Mouse (Mus musculus): ENCODE measurements around the gene Exoc3. TPM values are rescaled to one million over a fixed set of nuclear protein-coding genes. Genes with fewer than 3 reads are reported as not detected.

Gene Exoc3
- polyA plus RNA-seq, 1 experiment: 45.6 TPM

DNA sequence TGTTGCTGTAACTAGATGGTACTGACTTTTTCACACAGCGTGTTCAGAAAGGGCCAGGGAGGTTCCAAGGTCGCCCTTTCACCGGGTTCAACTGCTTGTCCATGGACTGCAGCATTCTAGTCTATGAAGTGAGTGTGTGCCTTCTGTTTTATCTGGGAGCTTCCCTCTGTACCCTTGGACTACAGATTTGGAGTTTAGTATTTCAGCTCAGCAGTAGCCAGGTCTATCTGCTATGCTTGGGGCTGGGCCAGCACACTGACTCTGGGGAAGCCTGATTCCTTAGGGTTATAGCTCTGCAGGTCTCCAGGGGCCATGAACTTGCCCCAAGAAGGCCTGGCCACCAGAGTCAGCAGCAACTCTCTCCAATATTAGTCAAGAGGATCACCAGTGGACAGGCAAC, 85.9 kb downstream of the Exoc3 start:
- Histone ChIP-seq H3K4me3 (ENCODE audit: control insufficient read depth, insufficient read depth, low read length) (no peak overlapping the region), H3K27ac (ENCODE audit: control insufficient read depth, insufficient read depth, low read length) (no peak overlapping the region), H3K36me3 (ENCODE audit: control insufficient read depth, insufficient read depth, low read length) (no peaks in the 10 kb centered on the region), H3K27me3 (ENCODE audit: control insufficient read depth, insufficient read depth, low read length) (peaks cover 5% of the 10 kb centered on the region; the same call in 1 of the 2 replicates), H3K4me1 (replicated peaks; ENCODE audit: control insufficient read depth, insufficient read depth, low read length) (no peaks in the 10 kb centered on the region)
- 84% methylated on average over 3 of the region's 3 CpGs for WGBS
- no peak for DNase-seq
- TF ChIP-seq CTCF (IDR thresholded peaks at IDR 0.05; ENCODE audit: borderline replicate concordance, control insufficient read depth, extremely low read depth, insufficient read depth, low read length, poor library complexity) (no peak), POLR2A (IDR thresholded peaks at IDR 0.05; ENCODE audit: control insufficient read depth, extremely low read depth, insufficient read depth, low read length, poor library complexity) (no peak)

DNA sequence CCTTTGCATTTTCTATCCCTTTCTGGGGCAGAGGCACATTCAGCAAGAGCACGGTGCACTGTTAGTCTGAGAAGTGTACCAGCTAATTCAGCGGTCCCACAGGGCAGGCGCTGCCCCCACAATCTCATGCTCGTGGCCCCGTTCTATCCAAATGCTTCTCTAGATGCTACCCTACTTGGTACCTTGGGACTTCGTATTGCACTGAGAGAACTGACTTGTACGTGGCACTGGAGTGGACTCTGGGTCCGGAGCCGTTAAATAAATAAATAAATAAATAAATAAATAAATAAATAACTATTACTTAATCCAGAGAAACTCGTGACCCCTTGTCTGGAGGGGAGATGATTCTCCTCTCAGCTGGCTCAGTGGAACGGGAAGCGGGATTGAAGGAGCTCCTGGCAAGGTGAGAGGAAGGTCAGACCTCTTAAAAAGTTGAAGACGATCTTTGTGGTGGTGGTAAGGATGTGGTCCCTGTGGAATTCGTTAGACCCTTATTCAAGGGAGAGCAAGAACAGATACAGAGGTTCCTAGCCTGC, 86.7 kb downstream of the Exoc3 start:
- 51% methylated on average over 14 of the region's 14 CpGs for WGBS
- H3K36me3 ChIP-seq (ENCODE audit: control insufficient read depth, insufficient read depth, low read length): no peaks in the 10 kb centered on the region
- no peak for DNase-seq
- TF ChIP-seq POLR2A (IDR thresholded peaks at IDR 0.05; ENCODE audit: control insufficient read depth, extremely low read depth, insufficient read depth, low read length, poor library complexity): no peak
- TF ChIP-seq CTCF (IDR thresholded peaks at IDR 0.05; ENCODE audit: borderline replicate concordance, control insufficient read depth, extremely low read depth, insufficient read depth, low read length, poor library complexity): no peak
- no peak overlapping the region for H3K4me3 ChIP-seq (ENCODE audit: control insufficient read depth, insufficient read depth, low read length)
- H3K27me3 ChIP-seq (ENCODE audit: control insufficient read depth, insufficient read depth, low read length): peaks cover 5% of the 10 kb centered on the region; the same call in 1 of the 2 replicates
- no peaks in the 10 kb centered on the region for H3K4me1 ChIP-seq (replicated peaks; ENCODE audit: control insufficient read depth, insufficient read depth, low read length)
- H3K27ac ChIP-seq (ENCODE audit: control insufficient read depth, insufficient read depth, low read length): no peak overlapping the region

DNA sequence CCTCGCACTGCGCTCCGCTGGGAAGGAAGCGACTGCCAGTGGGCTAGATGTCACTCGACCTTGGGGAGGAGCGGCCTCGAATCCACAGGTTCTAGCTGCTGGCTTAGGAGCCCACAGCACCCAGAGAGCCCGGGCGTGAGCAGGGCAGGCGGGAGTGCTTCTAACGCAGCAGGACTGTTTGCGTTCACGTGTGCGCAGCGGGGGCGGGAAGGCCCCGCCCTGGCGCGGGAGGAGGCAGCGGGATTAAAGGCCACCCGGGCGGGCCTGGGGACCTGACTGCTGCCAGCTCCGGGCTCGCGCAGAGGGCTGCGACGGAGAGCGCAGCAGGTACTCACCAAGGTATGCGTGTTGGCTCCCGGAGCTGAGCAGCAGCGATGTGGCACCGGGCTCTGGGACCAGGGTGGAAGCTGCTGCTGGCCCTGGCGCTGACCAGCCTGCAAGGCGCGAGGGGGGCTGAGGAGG, 87.4 kb downstream of the Exoc3 start, which contains the start of gene Slc9a3:
Slc9a3 (plus strand) TSS at position 317 of the 462 bp plus-strand sequence.
- H3K36me3 ChIP-seq (ENCODE audit: control insufficient read depth, insufficient read depth, low read length): no peaks in the 10 kb centered on the region
- no peak for DNase-seq
- no peak within 1 kb of the TSS for H3K4me3 ChIP-seq (ENCODE audit: control insufficient read depth, insufficient read depth, low read length)
- TF ChIP-seq POLR2A (IDR thresholded peaks at IDR 0.05; ENCODE audit: control insufficient read depth, extremely low read depth, insufficient read depth, low read length, poor library complexity) (no peak), CTCF (IDR thresholded peaks at IDR 0.05; ENCODE audit: borderline replicate concordance, control insufficient read depth, extremely low read depth, insufficient read depth, low read length, poor library complexity) (no peak)
- H3K27me3 ChIP-seq (ENCODE audit: control insufficient read depth, insufficient read depth, low read length): peaks cover 5% of the 10 kb centered on the region; the same call in 1 of the 2 replicates
- H3K4me1 ChIP-seq (replicated peaks; ENCODE audit: control insufficient read depth, insufficient read depth, low read length): no peaks in the 10 kb centered on the region
- H3K27ac ChIP-seq (ENCODE audit: control insufficient read depth, insufficient read depth, low read length): no peak within 1 kb of the TSS
- WGBS: 6% methylated on average over 35 of the region's 35 CpGs

Other genes starting within 250 kb of the Exoc3 start
- gene Zdhhc11, start 244.9 kb downstream of the Exoc3 start, polyA plus RNA-seq (2012; rRNA removed): 0.08 TPM in 1 of 2 replicates, not detected in the other
- 5.3 and 7.0 TPM in 2 replicates for gene Tppp, start 199.3 kb downstream of the Exoc3 start, polyA plus RNA-seq (2012; rRNA removed)
- 11.1 and 13.6 TPM in 2 replicates for gene Cep72, start 146.4 kb downstream of the Exoc3 start, polyA plus RNA-seq (2012; rRNA removed)
- 0.20 and 0.27 TPM in 2 replicates for gene Slc9a3, start 87.3 kb downstream of the Exoc3 start, polyA plus RNA-seq (2012; rRNA removed)
- 0.51 and 1.2 TPM in 2 replicates for gene Ahrr, start 83.6 kb upstream of the Exoc3 start, polyA plus RNA-seq (2012; rRNA removed)
- gene Pdcd6, start 108.8 kb upstream of the Exoc3 start, polyA plus RNA-seq (2012; rRNA removed): 92.8 and 109 TPM in 2 replicates
- 115 and 127 TPM in 2 replicates for gene Sdha, start 141.5 kb upstream of the Exoc3 start, polyA plus RNA-seq (2012; rRNA removed)
- 3.6 and 4.0 TPM in 2 replicates for gene Ccdc127, start 141.6 kb upstream of the Exoc3 start, polyA plus RNA-seq (2012; rRNA removed)
- gene Lrrc14b, start 155.3 kb upstream of the Exoc3 start, polyA plus RNA-seq (2012; rRNA removed): 0.31 and 5.0 TPM in 2 replicates
- 0.19 and 0.23 TPM in 2 replicates for gene Zfp72, start 182.1 kb upstream of the Exoc3 start, polyA plus RNA-seq (2012; rRNA removed)
- gene Ftl1-ps1, start 191.0 kb upstream of the Exoc3 start, polyA plus RNA-seq (2012; rRNA removed): 23.3 and 32.4 TPM in 2 replicates